Mouse (Mus musculus) limb, embryonic 11.5 days (tissue): Measurements from ENCODE around the gene Riiad1. TPM values are rescaled to one million over a fixed set of nuclear protein-coding genes. Genes with fewer than 3 reads are reported as not detected.
A peak's percentile ranks its signal among the peaks of the same experiment; 100 is the strongest.

Experiments used
- ATAC-seq: fragments of 200-750 bp; cut with Nextera tagmentation; 2 replicates; pipeline ENCODE4 v1.8.0; 2017; ENCODE audit warnings: low read depth; ENCODE audit not compliant: insufficient number of reproducible peaks, low FRiP score, low TSS enrichment
- DNase-seq: peaks from one replicate; pipeline ENCODE4 v3.0.0-alpha.2; 2015; ENCODE audit warnings: low spot score
- H3K27ac ChIP-seq: fragments of 300-500 bp; sonication (generic); replicated peaks from 2 replicates; pipeline ENCODE4 v1.5.1; 2014; ENCODE audit warnings: low read depth, mild to moderate bottlenecking, low read length
- H3K27me3 ChIP-seq: fragments of 300-500 bp; sonication (generic); 2 replicates; pipeline ENCODE4 v1.6.1; 2014; ENCODE audit warnings: mild to moderate bottlenecking, low read length, mixed read lengths; ENCODE audit not compliant: control insufficient read depth, insufficient read depth
- H3K36me3 ChIP-seq: fragments of 300-500 bp; sonication (generic); 2 replicates; pipeline ENCODE4 v1.6.1; 2014; ENCODE audit warnings: mild to moderate bottlenecking, low read length, moderate library complexity, mixed read lengths; ENCODE audit not compliant: control insufficient read depth, insufficient read depth
- H3K4me1 ChIP-seq: fragments of 300-500 bp; sonication (generic); 2 replicates; pipeline ENCODE4 v1.6.1; 2014; ENCODE audit warnings: low read length, mixed read lengths; ENCODE audit not compliant: control insufficient read depth, insufficient read depth
- H3K4me2 ChIP-seq: fragments of 300-500 bp; sonication (generic); 2 replicates; pipeline ENCODE4 v1.6.1; 2014; ENCODE audit warnings: low read depth, mild to moderate bottlenecking, moderate library complexity; ENCODE audit not compliant: severe bottlenecking
- H3K4me3 ChIP-seq: fragments of 300-500 bp; sonication (generic); 2 replicates; pipeline ENCODE4 v1.5.1; 2014; ENCODE audit warnings: low read depth, low read length
- H3K9ac ChIP-seq: fragments of 300-500 bp; sonication (generic); 2 replicates; pipeline ENCODE4 v1.6.1; 2014; ENCODE audit warnings: mild to moderate bottlenecking, low read length
- H3K9me3 ChIP-seq: fragments of 300-500 bp; sonication (generic); 2 replicates; pipeline ENCODE4 v1.6.1; 2016; ENCODE audit warnings: low read length; ENCODE audit not compliant: control insufficient read depth
- WGBS: fragments of 180-500 bp; shearing (Covaris S2); extraction: QIAGEN DNeasy Blood & Tissue Kit; methylation state at CpG from one replicate; pipeline ENCODE4 v1.1.7; 2014; 5-methylcytosine and 5-hydroxymethylcytosine counted together
- polyA plus RNA-seq: library from polyadenylated mRNA; unstranded; fragments of >200 nt; fragmentation: Nextera tagmentation; extraction: Ambion mirVana; gene quantifications from 2 replicates; pipeline ENCODE4 v1.2.1, GENCODE M21; 2014

Gene Riiad1
- polyA plus RNA-seq, 1 experiment from 2014 or later: 1.0 TPM

DNA sequence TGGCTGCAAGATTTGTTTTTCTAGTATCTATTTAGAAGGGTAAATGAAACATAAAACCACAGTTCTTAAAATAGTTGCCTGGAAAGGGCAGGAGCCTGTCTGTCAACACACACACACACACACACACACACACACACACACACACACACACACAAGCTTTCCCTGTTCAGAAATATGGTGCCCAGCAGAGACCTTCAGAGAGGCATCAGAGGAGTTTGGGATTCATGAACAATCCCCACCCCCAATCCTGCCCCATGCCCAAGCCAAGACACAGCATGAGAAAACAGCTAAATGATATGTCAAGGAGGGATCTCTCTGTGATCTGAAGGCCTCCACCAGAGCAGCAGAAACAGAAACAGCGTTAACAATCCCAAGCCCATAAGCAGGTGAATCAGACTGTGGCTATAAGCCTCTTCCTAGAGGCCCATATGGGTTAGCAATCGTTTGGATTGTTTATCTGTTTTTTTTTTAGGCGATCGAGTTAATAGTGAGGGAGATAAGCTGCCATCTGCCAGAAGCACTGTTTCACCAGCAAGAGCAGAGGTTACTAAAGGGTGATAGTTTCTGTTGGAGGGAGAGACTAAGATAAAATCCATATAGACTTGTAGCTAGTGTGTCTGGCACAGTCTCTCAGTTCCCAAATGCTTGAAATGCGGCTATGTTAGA, 6.4 kb downstream of the Riiad1 start:
- ATAC-seq (no peak), DNase-seq (no peak)
- H3K36me3 ChIP-seq: no peaks in the 10 kb centered on the region
- no peak overlapping the region for H3K4me2 ChIP-seq
- no peak overlapping the region for H3K27ac ChIP-seq
- no peak overlapping the region for H3K9ac ChIP-seq
- H3K4me3 ChIP-seq: no peak overlapping the region
- H3K9me3 ChIP-seq: no peaks in the 10 kb centered on the region
- peaks cover 9% of the 10 kb centered on the region; the same call in 1 of the 2 replicates for H3K4me1 ChIP-seq
- H3K27me3 ChIP-seq: 0 out of 2 replicates have a peak, but pooled peaks cover 2% of the 10 kb centered on the region
- WGBS: 67% methylated on average over 5 of the region's 5 CpGs

DNA sequence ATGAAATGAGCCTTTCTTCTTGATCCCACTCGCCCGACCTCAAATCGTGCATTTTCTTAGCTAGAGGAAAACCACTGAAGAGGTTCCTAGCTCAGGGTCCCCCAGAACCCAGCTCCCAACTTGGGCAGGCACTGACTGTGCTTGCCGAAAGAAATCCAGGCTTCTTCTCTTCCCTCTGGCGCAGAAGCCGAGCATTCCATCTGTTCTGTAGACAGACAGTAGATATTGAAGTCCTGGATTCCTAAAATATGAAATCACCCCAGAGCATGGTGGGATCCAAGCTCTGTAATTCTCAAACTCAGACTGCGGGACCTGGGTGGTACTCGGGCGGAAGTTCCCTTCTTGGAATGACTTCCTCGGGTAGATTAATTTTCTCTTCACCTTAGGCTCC, 7.0 kb downstream of the Riiad1 start:
- Histone ChIP-seq H3K4me1 (peaks cover 9% of the 10 kb centered on the region; the same call in 1 of the 2 replicates), H3K27me3 (no peaks in the 10 kb centered on the region), H3K4me3 (no peak overlapping the region), H3K9ac (no peak overlapping the region), H3K36me3 (no peaks in the 10 kb centered on the region), H3K27ac (no peak overlapping the region), H3K4me2 (peak overlapping the region; percentile 46; the same call in 1 of the 2 replicates), H3K9me3 (no peaks in the 10 kb centered on the region)
- WGBS: 49% methylated on average over 10 of the region's 10 CpGs
- no peak for DNase-seq
- no peak for ATAC-seq

DNA sequence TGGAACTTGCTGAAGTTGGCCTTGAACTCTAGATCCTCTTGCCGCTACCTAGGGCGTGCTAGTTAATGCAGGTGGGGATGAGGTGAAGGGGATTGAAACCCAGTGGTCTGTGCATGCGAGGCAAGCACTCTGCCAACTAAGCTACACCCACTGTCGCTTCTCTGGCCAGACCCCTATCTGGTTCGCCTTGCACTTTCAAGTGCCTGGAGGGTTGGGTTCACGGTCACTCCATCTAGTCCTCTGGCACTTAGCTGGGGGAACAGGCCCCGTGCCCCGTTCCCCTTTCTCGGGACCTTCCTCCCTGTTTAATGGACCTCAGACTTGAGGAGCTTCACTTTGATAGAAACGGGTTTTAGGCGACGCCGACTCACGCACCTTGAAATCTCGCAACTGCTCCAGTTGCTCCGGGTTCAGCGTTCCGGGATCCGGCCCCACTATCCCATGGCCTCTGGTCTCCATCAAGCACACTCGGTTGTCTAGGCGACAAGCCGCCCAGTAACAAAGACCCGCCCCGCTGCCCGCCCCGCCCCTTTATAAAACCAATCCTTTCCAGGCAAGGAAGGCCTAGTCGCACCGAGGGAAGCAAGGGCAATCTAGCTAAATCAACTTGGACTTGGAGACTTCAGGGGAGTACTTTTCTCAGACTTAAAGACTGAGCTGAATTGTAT, 7.6 kb downstream of the Riiad1 start:
- Histone ChIP-seq H3K27ac (no peak overlapping the region), H3K27me3 (no peaks in the 10 kb centered on the region), H3K9me3 (no peaks in the 10 kb centered on the region), H3K4me2 (peak overlapping the region; percentile 46), H3K4me3 (peak overlapping the region; percentile 19; the same call in 1 of the 2 replicates), H3K9ac (no peak overlapping the region), H3K36me3 (no peaks in the 10 kb centered on the region), H3K4me1 (peaks cover 9% of the 10 kb centered on the region; the same call in 1 of the 2 replicates)
- DNase-seq (peak; percentile 85), ATAC-seq (peak; percentile 86)
- WGBS: 7% methylated on average over 28 of the region's 28 CpGs

DNA sequence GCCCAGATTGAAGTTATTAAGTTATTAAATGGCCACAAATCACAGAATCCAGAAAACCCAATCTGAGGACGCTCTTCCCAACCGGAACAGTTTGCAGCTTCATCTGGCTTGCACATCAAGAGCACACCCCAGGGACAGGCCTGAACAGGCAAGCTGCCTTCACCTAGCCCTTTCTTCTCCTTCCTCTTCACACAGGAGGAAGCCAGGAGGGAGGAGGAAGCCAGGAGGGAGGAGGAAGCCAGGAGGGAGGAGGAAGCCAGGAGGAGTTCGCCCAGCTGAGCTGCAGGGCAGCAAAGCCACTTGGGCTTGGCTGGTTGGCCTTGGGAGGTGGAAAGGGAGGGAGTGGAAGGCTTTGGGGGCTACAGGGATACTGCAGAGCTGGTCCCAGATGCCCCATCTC, 11.2 kb downstream of the Riiad1 start:
- DNase-seq (no peak), ATAC-seq (no peak)
- H3K27ac ChIP-seq: no peak overlapping the region

DNA sequence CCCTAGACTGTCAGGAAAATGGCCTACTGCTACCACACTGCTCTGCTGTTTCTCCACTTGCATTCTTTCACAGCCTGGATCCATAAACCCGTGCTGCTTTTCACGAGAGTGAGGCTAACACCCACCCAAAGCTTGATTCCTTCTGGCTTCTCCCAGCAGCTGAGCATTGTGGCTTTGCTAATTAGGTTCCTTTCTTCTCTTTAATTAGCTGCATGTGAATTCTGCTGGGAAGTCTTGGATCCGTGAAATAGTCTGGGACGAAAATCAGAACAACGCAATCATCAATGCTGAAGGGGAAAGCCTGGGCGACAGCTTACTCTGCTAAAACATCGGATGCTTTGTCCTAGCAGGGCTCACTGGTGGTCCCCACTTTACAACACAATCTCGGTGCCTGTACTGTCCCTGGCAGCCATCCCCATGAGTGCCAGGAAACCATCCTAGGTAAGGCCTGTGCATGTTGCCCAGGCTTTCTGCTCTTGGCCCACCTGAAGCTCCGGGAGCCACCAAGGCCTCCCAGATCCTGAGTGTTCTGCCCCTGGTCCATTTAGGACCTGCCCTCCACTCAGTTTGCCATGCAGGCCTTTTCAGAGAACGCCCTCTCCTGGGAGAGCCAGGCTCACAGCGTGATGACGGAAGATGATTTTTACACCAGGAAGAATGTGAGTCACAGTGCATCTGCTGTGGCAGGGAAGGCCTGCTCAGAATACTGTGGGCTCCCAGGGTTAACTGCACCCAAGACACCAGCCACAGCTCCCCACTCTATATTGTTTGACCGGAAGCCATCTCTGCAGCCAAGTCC, 14.3 kb downstream of the Riiad1 start:
- Histone ChIP-seq H3K4me3 (no peak overlapping the region), H3K36me3 (no peaks in the 10 kb centered on the region), H3K27ac (no peak overlapping the region), H3K9me3 (no peaks in the 10 kb centered on the region), H3K27me3 (no peaks in the 10 kb centered on the region), H3K4me1 (peaks cover 11% of the 10 kb centered on the region), H3K4me2 (no peak overlapping the region), H3K9ac (peak overlapping the region; percentile 8; the same call in 1 of the 2 replicates)
- DNase-seq (no peak), ATAC-seq (no peak)
- 53% methylated on average over 13 of the region's 13 CpGs for WGBS

More for the DNA sequence above, 11.2 kb downstream of the Riiad1 start:
- 25% methylated on average over 3 of the region's 3 CpGs for WGBS
- Histone ChIP-seq H3K9ac (no peak overlapping the region), H3K27me3 (no peaks in the 10 kb centered on the region), H3K9me3 (no peaks in the 10 kb centered on the region), H3K4me2 (no peak overlapping the region), H3K4me1 (peaks cover 14% of the 10 kb centered on the region), H3K36me3 (no peaks in the 10 kb centered on the region), H3K4me3 (no peak overlapping the region)

DNA sequence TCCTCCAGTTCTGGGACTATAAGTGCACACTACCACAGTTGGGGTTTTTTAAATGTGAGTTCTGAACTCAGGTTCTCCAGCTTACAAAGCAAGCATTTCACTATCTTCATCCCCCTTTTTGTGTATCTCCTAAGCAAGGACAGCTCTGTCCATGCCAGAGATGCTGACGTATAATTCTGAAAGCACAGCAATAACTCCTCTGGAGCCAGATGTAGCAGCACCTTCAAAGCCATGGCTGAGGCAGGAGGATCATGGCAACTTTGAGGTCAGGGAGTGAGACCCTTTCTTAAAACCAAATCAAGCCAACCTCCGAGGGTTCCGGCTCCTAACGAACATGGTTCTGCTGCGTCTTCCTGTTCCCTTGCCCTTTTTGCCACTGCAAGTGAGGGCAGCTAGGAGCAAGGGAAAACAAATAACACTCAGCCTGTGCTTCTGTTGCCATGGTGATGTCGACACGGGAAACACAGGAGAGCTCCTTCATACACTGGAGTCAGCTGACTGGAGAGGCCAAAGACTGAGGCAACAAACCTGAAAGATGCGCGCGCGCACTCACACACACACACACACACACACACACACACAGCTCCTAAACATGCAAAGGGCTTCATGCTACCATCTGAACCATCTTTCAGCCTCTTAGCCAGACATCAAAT, 16.1 kb downstream of the Riiad1 start:
- no peak overlapping the region for H3K4me2 ChIP-seq

DNA sequence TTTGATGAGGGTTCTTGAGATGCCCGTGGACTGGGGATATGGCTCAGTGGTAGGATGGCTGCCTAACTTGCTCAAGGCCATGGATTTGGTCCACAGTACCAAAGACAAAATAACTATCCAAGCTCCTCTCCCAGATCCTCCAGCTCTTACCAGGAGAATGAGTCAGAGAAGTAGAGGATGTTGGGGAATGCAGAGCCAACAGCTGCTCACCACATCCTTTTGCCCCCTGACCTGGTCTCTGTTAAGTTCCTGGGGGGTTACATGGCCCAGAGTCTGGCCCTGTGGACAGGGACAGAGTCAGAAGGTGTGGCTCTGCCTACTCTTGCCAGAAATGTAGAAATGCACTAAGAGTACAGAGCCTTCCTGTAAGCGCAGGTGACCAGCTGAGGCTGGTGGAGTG, 20.3 kb downstream of the Riiad1 start:
- Histone ChIP-seq H3K27ac (no peak overlapping the region), H3K4me3 (no peak overlapping the region), H3K9ac (no peak overlapping the region), H3K27me3 (no peaks in the 10 kb centered on the region), H3K4me2 (no peak overlapping the region), H3K9me3 (no peaks in the 10 kb centered on the region), H3K36me3 (no peaks in the 10 kb centered on the region), H3K4me1 (peaks cover 10% of the 10 kb centered on the region)
- 98% methylated on average over 2 of the region's 2 CpGs for WGBS
- ATAC-seq (no peak), DNase-seq (no peak)

More for the DNA sequence above, 16.1 kb downstream of the Riiad1 start:
- no peak overlapping the region for H3K27ac ChIP-seq
- H3K27me3 ChIP-seq: no peaks in the 10 kb centered on the region
- H3K9ac ChIP-seq: no peak overlapping the region
- no peaks in the 10 kb centered on the region for H3K9me3 ChIP-seq
- DNase-seq (peak; percentile 42), ATAC-seq (peak; percentile 40; the same call in 1 of the 2 replicates)
- no peaks in the 10 kb centered on the region for H3K36me3 ChIP-seq
- no peak overlapping the region for H3K4me3 ChIP-seq
- peaks cover 11% of the 10 kb centered on the region for H3K4me1 ChIP-seq
- 68% methylated on average over 11 of the region's 11 CpGs for WGBS

DNA sequence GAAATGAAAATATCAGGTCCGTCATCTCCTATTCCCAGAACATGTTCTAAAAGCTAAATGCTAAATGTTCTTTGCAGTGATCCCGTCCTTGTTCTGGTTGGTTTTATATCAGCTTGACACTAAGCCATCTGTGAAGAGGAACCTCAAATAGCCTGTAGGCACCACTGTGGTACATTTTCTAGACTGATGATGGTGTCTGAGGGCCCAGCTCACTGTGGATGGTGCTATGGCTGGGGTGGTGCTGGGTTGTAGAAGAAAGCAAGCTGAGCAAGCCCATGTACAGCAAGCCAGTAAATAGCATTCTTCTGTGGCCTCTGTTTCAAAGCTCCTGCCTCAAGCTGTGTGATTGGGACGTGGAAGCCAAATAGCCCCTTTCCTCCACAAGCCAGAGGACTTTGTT, 23.1 kb downstream of the Riiad1 start:
- Histone ChIP-seq H3K4me1 (no peaks in the 10 kb centered on the region), H3K27me3 (no peaks in the 10 kb centered on the region), H3K4me2 (peak overlapping the region; percentile 40), H3K36me3 (no peaks in the 10 kb centered on the region), H3K27ac (no peak overlapping the region), H3K9ac (no peak overlapping the region), H3K4me3 (no peak overlapping the region), H3K9me3 (no peaks in the 10 kb centered on the region)
- DNase-seq (no peak), ATAC-seq (no peak)
- WGBS: 83% methylated on average over 3 of the region's 3 CpGs
